Mouse (Mus musculus): Measurements from ENCODE around the gene Ralgapb.

The Ralgapb gene

DNA sequence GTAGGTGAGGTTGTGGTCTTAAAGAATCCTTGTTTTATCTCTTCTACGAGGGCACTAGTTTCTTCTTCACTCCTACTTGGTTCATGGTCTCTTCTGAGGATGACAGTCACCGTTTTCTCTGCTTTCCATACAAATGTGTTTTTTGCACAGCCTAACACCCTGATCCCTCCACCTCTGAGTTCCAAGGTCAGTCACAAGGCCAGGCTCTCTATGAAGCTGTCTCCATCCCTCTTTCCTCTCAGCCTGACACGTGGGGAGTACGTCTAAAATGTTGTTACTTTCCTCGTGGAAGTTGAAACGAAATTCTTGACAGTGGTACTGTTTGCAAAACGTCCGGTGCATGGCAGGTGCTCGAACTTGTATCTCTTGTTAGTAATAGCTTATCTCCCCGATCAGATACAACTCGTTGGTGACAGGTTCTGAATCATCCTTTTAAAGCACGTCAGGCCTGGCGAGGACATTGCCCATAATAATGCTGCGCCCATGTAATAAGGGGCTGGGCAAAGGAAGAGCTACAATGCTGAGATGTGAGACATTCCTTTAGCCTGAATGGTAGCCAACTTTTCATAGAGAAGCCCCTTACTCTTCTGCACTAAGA is 552 bp upstream of the Ralgapb start:
- DNase-seq (ENCODE audit: low spot score) = no peak

DNA sequence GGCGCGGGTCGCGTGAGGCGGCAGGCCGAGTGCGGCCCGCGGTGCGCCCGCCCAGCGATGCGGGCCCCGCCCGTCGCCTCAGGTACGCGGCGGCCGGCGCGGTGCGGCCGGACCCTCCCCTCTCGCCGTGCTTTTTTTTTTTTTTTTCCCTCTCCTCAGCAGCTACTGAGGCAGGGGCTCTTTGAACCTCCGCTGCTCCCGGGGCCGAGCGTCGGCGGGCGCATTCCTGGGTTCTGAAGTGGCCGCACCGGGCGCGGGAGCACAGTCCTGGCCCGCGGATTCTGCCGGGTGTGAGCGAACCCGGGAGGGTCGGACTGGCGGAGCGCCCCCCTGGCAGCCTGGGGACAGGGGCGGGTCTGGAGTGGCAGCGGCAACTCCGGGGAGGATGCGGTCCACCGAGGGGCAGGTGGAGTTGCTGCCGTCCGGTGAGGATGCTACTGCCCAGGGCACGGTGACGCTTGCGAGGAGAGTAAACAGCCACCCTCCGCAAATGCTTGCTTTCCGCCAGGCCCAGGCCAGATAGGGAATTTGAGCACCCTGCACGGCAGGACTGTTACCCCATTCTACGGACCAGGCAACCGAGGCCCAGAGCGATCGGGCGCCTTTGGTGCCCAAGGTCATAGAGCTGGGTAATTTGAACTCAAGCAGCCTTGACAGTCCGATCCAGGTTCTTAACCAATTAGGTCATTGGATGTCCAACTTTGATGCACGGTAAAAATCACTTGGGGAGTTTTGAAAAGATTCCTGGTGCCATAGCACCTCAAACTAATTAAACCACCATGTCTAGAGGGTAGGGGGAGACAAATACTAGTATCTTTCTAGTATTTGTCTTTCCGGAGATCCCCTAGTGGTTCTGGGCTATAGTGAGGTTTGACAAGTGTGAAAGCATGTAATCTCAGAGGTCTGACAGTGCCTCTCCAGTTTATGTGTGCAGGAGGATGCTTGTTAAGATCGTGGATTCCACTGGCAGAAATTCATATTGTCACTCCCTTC is 670 bp downstream of the Ralgapb start:
- DNase-seq (ENCODE audit: low spot score) = peak; percentile 70

DNA sequence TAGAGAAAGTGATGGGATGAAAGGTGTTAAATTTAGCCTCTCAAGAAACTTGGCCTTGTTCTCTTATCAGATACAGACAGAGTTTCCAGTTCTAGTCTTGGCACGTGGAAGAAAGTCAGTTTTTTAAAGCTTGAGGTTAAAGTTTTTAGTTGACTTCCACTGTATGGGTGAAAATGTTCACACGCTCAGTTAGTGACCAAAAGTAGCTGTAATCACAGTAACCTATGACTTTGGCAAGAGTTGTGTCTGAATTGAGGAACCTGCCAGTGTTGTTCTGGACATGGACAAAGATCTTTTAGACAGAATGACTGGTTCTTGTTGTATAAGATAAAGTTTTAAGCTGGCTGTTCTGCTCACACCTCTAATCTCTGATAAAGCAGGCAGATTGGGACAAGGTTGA is 3.6 kb downstream of the Ralgapb start:
- DNase-seq (ENCODE audit: low spot score) = no peak

DNA sequence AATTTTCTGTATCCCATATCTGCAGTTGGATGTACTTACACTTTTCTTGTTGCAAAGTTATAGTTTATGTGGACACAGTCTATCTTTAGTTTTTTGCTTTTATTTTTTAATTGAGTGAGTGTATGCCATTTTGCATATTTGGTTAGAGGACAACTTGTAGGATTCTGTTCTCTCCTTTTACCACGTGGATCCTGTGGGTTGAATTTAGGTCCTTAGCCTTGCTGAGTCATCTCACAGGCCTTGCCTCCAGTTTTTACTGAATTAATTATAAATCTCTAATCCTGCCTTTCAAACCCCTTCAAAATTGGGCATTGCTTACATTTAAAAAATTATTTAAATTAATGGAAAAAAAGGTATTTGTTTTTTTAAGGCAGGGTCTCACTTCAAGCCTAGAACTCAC is 6.2 kb downstream of the Ralgapb start:
- no peak for DNase-seq (ENCODE audit: low spot score)

DNA sequence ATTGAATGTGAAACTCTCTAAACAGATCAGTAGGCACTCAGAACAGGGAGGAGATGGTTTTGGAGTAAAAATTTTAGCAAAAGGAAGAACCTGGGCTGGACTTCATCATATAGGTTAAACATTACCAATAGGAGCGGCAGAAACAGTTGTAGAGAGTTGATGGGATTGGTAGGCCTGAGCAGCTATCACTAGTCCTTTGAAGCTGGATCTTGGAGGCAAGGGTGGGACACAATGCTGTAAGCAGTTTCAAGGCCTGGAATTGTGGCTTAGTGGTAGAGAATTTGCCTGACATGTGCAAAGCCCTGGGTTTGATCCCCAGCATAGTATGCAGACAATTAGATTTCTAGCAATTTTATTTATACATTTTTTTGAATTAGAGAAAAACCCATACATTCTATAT is 9.0 kb downstream of the Ralgapb start:
- DNase-seq (ENCODE audit: low spot score) = no peak

DNA sequence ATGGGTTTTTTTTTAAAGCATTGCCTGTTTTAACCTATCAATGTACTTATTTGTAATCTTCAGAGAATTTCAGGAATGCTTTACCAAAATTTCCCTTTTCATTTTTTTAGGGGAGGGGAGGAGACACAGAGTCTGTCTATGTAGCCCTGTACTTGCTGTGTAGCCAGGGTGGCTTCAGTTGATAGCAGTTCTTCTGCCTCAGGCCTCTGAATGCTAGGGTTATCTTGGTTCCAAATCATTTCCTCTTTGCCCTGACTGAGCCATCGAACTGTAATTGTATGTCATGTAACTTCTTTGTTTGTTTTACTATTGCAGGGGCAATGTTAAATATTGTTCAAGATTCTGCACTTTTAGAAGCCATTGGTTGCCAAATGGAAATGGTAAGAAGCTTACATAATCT is 36.2 kb downstream of the Ralgapb start:
- no peak for DNase-seq (ENCODE audit: low spot score)

DNA sequence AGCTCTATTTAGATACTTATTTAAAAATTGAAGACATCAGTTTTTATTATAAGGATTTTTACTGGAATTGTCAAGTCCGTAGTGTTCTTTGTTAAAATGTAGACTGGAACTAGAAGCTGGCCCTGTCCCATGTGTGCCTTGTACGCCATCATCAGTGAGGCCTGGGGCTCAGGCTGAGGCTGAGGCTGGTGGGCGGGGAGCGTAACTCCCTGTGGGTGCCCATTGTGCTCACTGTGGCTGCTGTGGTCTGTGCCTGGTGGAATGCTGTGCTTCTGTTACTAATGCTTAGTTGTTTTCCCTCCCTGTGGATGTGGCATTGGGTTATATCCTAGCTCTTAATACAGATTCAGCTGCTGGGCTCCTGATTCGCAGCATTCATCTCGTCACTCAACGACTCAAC is 40.2 kb downstream of the Ralgapb start:
- no peak for DNase-seq (ENCODE audit: low spot score)

DNA sequence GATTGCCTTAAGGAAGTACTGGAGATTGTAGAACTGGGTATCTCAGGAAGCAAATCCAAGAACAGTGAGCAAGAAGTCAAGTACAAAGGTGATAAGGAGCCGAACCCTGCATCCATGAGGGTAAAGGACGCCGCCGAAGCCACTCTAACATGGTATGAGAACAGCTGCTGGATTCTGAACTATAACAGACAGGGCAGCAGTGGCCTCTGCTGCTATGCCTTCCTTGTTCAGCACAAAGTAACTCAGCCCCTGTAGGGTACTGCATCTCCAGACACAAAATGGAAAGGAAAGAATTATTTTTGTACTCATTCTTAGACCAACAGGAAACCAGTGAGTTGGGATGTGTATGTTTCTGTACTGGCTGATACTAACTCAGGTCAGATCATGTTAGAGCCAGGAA is 46.8 kb downstream of the Ralgapb start:
- DNase-seq (ENCODE audit: low spot score) = no peak

DNA sequence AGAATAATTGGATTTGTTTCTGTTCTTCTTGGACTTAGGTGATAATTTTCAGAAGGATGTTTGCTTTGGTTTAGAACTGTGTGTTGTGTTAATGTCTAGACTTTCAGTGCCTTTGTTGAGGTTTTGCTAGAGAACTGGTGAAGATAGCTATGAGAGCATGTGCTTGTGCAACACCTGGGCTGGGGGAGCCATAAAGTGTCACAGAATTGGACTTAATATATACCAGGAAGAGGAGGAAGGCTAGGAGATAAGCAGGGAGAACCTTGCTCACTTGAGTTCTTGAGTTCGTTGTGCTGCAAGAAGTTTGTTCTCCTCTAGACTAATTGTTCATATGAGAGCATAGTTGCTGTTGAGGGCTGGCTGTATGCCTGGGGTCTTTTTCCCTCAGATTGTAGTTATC is 48.0 kb downstream of the Ralgapb start:
- DNase-seq (ENCODE audit: low spot score) = no peak

DNA sequence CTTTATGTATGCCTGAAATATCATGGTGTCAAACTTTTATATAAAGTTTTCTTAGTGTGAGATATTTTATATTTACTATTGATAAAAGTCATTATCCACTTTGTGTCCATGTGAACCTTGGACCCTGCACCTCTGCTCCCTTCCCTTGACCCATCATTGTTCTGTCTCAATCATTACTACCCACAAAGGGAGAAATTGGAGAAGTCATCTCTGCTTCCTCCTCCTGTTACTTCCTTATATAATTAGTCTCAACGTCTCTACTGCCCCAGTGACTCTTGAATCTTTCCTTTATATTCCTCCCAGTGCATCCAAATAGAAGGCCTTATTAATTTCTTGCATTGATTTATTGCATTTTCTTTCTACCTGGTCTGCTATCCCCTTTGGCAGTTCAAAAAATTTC is 52.8 kb downstream of the Ralgapb start:
- no peak for DNase-seq (ENCODE audit: low spot score)

DNA sequence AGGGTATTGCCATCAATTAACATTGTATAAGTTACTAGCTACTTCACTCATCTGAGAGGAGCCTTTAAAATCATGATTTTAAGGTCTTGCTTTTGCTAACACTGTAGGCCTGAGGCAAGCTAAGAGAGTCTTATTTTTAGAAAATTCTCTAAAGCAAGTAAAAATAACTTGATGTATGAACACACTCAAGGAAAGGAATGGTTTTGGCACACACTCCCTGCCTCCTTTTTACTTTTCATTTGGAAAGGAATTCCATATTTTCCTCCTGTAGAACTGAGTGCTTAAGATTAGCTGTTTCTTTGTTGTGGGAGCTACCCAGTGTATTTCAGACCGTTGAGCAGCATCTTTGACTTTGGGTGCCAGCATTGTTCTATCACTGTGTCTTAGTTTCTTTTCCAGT is 64.5 kb downstream of the Ralgapb start:
- no peak for DNase-seq (ENCODE audit: low spot score)

DNA sequence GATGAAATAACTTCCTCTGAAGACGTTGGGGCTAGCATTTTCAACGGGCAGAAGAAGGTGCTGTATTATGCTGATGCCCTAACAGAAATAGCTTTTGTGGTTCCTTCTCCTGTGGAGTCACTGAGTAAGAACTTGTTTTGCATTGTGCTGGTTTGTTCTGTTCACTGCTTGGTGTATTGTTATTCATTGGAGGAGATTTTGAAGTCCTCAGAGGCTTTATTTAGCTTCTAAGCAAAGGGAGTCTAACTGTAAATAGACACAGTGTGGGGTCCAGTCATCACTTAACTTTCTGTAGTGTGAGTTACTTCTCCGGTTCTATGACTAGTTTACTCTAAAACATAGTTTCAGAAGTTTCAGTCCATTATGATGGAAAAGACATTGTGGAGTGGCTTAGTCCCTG is 68.0 kb downstream of the Ralgapb start:
- no peak for DNase-seq (ENCODE audit: low spot score)

DNA sequence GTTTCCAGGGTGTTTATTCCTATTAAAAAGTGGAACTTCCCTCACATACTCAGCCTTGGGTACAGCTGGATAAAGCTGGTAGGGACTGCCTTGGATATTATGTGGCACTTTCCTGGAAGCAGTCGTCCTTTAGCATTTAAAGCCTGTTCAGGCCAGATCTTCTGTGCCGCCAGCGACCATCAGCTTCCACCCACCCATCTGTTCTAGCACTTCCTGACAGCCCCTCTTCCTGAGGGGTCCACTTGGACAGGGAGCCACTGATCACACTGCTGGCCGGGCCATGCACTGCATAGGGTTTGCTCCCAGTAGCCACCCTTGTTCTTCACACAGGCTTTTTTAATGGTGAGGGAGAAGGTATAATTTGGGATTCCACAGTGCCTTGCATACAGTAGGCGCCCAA is 88.8 kb downstream of the Ralgapb start:
- DNase-seq (ENCODE audit: low spot score) = no peak

DNA sequence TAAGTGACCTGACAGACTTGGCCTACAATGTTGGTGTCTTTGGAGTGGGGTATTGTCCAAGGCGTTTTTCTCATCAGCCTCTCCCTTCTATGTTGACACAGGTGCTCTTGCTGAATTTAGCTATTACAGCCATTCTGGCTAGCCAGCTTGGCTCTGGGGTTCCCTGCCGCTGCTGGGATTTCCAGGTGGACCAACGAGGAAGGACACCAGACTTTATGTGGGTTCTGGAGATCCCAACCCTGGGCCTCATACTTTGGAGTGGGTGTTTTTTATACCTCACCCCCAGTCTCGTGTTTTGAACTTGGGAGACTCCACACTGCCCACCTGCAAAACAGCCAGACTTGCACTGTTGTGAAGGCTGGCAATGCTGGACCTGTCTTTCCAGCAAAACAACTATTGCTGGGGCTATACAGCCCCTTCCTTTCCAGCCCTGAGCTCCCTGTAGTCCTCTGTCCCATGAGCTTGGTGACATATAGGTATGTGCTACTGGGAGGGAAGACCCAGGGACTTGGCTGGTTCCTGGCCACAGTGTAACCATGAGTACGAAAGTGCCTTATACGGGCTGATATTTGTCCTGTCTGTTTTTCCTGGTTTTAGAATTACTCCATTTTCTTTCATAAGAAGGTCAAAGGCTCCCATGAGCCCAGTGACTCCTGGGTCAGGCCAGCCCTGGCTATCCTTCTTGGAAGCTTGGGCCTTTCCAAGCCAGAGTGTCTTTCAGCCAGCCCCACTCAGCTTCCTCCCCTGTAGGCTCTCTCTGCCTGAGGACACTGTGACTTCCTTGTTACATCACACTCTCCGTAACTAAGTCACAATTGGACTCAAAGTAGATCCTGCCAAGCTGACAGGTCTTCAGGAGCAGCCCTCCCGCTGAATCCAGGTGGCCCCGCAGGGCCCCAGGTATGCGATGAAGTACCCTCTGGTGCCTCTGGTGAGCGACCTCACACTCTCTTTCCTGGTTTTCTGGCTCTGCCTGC is 92.5 kb downstream of the Ralgapb start, which contains the start of gene Adig:
Gene Adig (plus strand): TSS at position 777 of the 977 bp plus-strand sequence.
- DNase-seq (ENCODE audit: low spot score) = no peak

DNA sequence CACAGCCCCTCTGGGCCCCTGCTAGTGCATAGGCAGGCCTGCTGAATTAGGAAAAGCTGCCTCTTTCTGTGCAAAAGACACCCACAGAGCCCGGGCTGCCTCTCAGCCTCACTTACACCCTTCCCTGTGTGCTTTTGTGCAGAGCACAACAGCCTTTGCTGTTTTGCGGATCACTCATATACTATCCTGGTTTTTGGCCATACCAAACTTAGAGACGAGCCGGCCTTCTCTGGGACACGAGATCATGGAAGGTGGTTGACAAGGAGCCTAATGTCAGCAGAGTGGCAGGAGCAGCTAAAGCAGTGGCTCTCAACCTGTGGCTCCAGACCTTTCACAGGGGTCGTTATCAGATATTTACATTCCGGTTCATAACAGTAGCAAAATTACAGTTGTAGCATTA is 93.6 kb downstream of the Ralgapb start:
- DNase-seq (ENCODE audit: low spot score) = no peak

DNA sequence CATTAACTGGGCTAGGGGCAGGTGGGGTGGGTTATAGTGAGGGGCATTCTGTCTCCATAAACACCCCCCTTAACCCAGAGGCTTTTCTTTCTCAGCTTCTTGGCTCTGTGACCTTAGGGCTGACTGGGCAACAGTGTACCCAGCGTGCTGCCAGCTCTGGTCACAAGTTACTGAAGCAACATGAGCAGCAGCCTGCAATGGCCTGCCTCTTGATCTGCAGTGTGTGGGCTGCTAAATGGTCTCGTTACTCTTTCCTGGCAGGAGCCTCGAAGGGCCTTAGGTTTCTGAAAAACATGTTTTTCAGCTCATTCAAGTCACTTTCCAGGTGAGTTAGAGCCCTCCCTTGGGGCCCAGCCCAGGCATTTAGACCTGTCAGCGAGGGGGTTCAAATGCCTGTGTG is 94.0 kb downstream of the Ralgapb start:
- DNase-seq (ENCODE audit: low spot score) = no peak

DNA sequence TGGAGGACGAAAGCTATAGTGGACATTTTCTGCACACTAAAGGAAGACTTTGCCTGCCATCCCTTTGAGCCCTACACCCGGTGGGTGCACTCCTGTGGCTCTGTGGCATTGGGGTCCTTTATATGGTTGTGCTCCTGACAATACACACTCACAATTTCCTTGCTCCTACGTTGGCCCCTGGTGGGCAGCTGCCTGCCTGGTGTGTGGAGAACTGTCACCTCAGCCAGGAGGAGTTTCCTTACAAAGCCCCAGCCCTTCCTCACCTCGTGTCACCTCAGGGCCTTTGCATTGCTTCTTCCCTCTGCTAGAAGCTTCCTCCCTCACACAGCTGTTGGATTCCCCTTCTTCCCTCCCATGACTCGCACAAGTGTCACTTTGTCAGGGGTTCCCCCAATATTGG is 96.8 kb downstream of the Ralgapb start:
- no peak for DNase-seq (ENCODE audit: low spot score)

DNA sequence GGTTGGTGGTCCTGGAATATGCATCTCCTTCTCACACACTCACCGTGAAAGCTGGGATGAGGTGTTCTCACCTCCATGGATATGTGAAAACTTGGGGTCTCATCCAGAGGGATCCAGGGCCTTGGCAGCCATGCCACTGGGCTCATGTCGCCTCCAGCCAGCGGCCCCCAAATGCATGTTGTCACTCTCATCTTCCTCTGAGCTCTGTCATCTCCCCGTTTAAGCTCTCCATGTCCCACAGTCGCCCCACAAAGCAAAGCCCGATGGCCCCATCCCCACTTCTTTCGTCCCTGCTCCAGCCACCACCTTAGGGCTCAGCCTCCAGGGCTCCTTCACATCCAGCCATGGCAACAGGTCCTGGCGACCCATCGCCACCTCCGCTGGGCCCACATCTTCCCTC is 97.4 kb downstream of the Ralgapb start:
- DNase-seq (ENCODE audit: low spot score) = no peak

DNA sequence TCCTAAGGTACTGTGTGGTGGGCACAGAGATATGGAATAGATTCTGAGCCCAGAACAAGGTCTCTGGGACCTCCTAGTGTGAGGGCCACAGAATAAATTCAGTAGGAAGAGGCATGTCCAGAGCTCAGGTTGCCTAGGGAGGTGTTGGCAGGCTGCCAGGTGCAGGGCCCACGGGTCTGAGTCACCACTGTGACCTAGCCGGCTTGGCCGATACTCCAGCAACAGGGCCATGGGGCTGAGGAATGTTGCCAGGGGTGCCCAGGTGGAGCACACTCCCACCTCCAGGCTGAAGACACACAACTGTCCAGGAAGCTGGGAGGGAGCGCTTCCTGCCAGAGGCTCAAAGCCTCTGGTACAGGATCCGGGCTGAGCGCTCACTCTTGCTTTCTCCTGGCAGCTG is 101.0 kb downstream of the Ralgapb start:
- no peak for DNase-seq (ENCODE audit: low spot score)

DNA sequence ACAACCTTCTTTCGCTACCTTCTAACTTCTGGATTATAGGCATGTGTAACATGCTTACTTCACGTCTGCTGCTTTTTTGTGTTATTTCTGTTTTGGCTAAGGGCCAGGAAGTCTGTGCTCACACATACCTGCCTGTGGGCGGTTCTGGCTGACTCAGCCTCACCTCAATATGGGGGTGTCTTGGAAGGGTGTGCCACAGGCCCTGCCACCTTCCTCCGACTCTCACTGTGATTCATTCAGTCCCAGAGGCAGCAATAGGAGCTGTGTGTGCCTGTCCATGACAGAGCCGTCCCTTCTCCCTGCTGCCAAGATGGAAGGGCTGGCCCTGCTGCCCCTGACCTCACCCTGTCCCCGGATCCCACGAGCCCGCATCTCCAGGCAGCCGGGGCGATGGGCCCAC is 102.9 kb downstream of the Ralgapb start, which contains the start of gene Arhgap40:
Gene Arhgap40 (plus strand): TSS at position 269 of the 400 bp plus-strand sequence.
- DNase-seq (ENCODE audit: low spot score) = no peak

DNA sequence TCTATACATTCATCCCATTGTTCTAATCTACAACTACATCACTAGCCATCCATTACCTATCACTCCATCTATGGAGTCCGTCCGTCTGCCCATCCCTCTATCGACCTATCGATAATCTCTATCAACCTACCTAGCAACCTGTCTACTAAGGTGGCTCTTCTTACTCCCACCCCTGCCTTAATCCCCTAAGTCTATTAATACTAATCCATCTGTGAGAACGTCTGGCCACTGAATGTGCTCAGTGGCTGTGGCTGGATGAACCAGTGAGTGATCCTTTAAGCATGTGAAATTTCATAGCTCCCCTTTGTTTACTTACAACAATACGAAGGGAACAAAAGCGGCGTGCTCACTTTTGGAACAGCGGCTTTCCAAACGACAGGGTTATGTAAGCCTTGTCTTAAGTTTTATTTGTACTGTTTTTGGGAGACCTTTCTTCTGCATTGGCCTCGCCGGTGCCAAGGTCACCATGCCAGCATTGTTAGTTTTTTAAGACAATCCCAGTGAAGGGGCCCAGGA is 104.2 kb downstream of the Ralgapb start:
- DNase-seq (ENCODE audit: low spot score) = no peak

DNA sequence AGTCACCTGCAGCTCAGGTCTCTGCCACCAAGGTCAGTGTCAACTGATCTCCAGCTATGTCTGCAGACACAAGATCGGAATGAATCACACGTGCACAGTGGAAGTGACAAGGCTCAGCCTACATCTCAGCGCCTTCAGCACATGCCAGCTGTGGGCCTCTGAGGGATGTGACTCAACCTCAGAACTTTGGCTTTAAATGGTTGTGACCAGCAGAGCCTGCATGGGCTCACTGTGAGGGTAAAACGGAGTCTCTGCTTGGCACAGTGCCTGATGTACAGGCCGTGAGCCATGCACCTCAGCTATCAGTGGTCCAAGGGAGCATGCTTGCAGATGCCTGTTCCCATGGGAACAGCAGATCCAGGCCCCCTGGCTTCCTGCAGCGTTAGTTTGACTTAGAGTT is 108.9 kb downstream of the Ralgapb start:
- DNase-seq (ENCODE audit: low spot score) = no peak
